Mouse (Mus musculus) brain, embryonic 14.5 days (tissue): ENCODE results near the gene Fam189b.
A peak's percentile ranks its signal among the peaks of the same experiment; 100 is the strongest.

Experiments
- CTCF ChIP-seq: fragments of 200-500 bp; IDR thresholded peaks from 2 replicates; pipeline ENCODE4 v1.5.1; 2012; ENCODE audit warnings: inconsistent platforms, mild to moderate bottlenecking, moderate library complexity, borderline replicate concordance; ENCODE audit not compliant: insufficient read depth, insufficient read length; ENCODE audit errors: extremely low read depth
- POLR2A ChIP-seq: fragments of 200-500 bp; IDR thresholded peaks from 2 replicates; pipeline ENCODE4 v1.6.1; 2012; ENCODE audit warnings: mild to moderate bottlenecking, inconsistent platforms, borderline replicate concordance; ENCODE audit not compliant: poor library complexity, insufficient read depth, insufficient read length, severe bottlenecking; ENCODE audit errors: extremely low read depth

DNA sequence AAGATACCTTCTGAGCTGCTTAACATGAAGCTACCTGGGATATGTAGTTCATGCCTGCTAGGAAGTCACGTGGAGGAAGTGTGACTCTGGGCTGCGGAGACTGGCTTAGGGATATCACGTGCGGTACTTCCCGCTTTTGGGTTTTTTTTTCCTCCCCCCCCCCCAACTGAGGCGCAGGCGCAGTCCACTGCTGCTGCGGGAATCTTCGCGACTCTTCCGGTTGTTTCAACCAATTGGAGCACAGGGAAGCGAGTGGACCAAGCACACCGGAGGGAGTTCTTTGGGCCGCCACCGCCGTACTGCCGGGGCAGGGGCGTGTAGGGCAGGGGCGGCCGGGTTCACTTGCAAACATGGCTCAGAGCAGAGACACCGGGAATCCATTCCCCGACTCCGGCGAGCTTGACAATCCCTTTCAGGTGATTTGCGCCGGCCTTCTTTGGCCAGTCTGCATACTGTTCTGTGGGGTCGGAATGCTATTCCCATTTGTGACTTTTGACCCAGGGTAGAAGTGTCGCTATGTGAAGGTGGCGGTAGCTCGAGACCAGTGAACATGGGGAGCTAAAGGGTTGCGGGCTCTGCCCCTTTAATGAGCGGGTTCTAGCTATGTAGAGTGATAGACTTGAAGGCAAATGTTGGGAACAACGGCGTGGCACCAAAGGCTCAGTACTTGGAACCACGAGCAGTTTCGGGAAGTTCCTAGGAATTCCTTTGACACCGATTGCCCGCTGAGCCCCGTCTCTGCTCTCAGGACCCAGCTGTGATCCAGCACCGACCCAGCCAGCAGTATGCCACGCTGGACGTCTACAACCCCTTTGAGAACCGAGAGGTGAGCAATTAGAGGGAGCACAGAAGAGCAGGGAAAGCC, 5.5 kb upstream of the Fam189b start, which contains the start of gene Scamp3:
- TF ChIP-seq CTCF: no peak
- peak; percentile 50; the same call in 1 of the 2 replicates for TF ChIP-seq POLR2A
